Mouse (Mus musculus) subcutaneous adipose tissue, adult 2 months (tissue): ENCODE measurements around the gene Ifna12. TPM values are rescaled to one million over a fixed set of nuclear protein-coding genes. Genes with fewer than 3 reads are reported as not detected.

ENCODE experiments used
- polyA plus RNA-seq: library from polyadenylated mRNA; depleted of rRNA; stranded (reverse); fragments of >200 nt; gene quantifications from 2 replicates; pipeline ENCODE4 v1.2.3, GENCODE M21; 2012; ENCODE audit warnings: low replicate concordance; rRNA removed

The Ifna12 gene
- not detected in 2 replicates for polyA plus RNA-seq

GRCm38 (mm10) chr4:88603276-88603675, at the start of gene Ifna12:
Ifna12 (minus strand) TSS chr4:88603376.

GRCm38 (mm10) chr4:88644359-88644758, 41.2 kb upstream of the Ifna12 start, which contains the start of gene Ifna13:
Ifna13 (minus strand) TSS chr4:88644459.

DNA sequence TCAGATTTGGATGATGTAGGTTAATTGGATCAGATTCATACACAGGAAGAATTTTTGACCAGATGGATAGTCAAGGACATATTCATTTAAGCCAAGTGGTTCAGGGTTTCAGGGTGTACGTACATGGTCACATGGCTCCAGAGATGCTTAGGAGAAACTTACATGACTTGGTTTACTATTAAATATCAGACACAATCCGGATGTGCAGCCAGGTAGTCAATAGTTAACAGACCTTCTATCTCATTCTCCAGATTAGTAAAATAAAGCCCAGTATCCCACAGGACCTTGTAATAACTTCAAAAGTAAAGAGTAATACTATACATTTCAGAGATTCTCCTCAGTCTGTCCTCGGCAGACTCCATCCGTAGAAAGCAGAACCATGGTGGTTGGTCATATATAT, 31.1 kb upstream of the Ifna12 start, which contains the start of gene C87499:
TSS of gene C87499 (minus strand) at position 101 of the 400 bp plus-strand sequence.

DNA sequence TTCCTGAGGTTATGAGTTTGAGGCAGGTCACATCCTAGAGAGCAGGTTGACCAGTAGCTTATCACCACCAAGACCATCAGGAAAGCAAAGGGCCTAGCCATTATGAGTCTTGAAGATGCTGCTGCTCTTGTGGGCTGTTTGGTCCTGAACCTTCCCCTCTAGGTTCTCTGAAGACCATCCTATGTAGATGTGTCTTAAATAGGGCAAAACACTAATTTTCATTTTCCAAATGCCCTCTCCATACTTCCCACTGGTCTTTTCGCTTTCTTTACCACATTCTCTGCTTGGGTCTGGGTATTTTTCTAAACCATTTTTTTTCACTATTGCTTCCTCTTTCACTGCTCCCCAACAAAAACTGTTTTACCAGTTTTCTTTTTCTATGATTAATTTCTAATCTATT, 10.9 kb downstream of the Ifna12 start, which contains the start of gene Ifna9:
TSS of gene Ifna9 (minus strand) at position 101 of the 400 bp plus-strand sequence.

GRCm38 (mm10) chr4:88571698-88572097, 31.5 kb downstream of the Ifna12 start, which contains the start of gene Ifna14:
Ifna14 (minus strand) TSS chr4:88571798.

GRCm38 (mm10) chr4:88558145-88558544, 45.0 kb downstream of the Ifna12 start, which contains the start of gene Ifna15:
Ifna15 (minus strand) TSS chr4:88558245.

Other genes with a start within 250 kb of the Ifna12 start
- 5.2 and 6.5 TPM in 2 replicates for gene Hacd4, start 164.4 kb downstream of the Ifna12 start, polyA plus RNA-seq
- not detected in 2 replicates for gene Ifnb1, start 80.6 kb downstream of the Ifna12 start, polyA plus RNA-seq
- not detected in 2 replicates for gene Ifna15, start 45.1 kb downstream of the Ifna12 start, polyA plus RNA-seq
- gene Ifna14, start 31.6 kb downstream of the Ifna12 start, polyA plus RNA-seq, result not detected in 2 replicates
- gene Ifna9, start 11.0 kb downstream of the Ifna12 start, polyA plus RNA-seq, result not detected in 2 replicates
- gene C87499, start 31.0 kb upstream of the Ifna12 start, polyA plus RNA-seq, result not detected in 2 replicates
- not detected in 2 replicates for gene Ifna13, start 41.1 kb upstream of the Ifna12 start, polyA plus RNA-seq
- not detected in 2 replicates for gene Ifna16, start 73.5 kb upstream of the Ifna12 start, polyA plus RNA-seq
- gene Ifna2, start 80.5 kb upstream of the Ifna12 start, polyA plus RNA-seq, result not detected in 2 replicates
- not detected in 2 replicates for gene Ifnab, start 88.0 kb upstream of the Ifna12 start, polyA plus RNA-seq
- gene Gm26566, start 118.4 kb upstream of the Ifna12 start, polyA plus RNA-seq, result 0.23 and 0.35 TPM in 2 replicates
- gene Klhl9, start 119.1 kb upstream of the Ifna12 start, polyA plus RNA-seq, result 16.0 and 29.7 TPM in 2 replicates
- gene Gm13271, start 151.5 kb upstream of the Ifna12 start, polyA plus RNA-seq, result not detected in 2 replicates
- gene Gm13283, start 156.7 kb upstream of the Ifna12 start, polyA plus RNA-seq, result not detected in 2 replicates
- gene Gm13290, start 170.5 kb upstream of the Ifna12 start, polyA plus RNA-seq, result not detected in 2 replicates
- not detected in 2 replicates for gene Gm13289, start 173.5 kb upstream of the Ifna12 start, polyA plus RNA-seq
- gene Gm13272, start 176.5 kb upstream of the Ifna12 start, polyA plus RNA-seq, result not detected in 2 replicates
- 0.08 TPM in 1 of 2 replicates, not detected in the other for gene Ifnz, start 178.8 kb upstream of the Ifna12 start, polyA plus RNA-seq
- gene Gm13276, start 182.3 kb upstream of the Ifna12 start, polyA plus RNA-seq, result not detected in 2 replicates
- not detected in 2 replicates for gene Gm13277, start 185.3 kb upstream of the Ifna12 start, polyA plus RNA-seq
- not detected in 2 replicates for gene Gm13278, start 188.2 kb upstream of the Ifna12 start, polyA plus RNA-seq
- gene Gm13275, start 191.1 kb upstream of the Ifna12 start, polyA plus RNA-seq, result not detected in 2 replicates
- gene Gm13279, start 194.0 kb upstream of the Ifna12 start, polyA plus RNA-seq, result not detected in 2 replicates
- gene Gm13285, start 196.3 kb upstream of the Ifna12 start, polyA plus RNA-seq, result not detected in 2 replicates
- gene Gm13287, start 199.9 kb upstream of the Ifna12 start, polyA plus RNA-seq, result not detected in 2 replicates
- gene Gm13288, start 202.2 kb upstream of the Ifna12 start, polyA plus RNA-seq, result not detected in 2 replicates
- gene Ifna7, start 212.9 kb upstream of the Ifna12 start, polyA plus RNA-seq, result not detected in 2 replicates
- gene Ifna11, start 216.6 kb upstream of the Ifna12 start, polyA plus RNA-seq, result not detected in 2 replicates
- gene Ifna6, start 224.0 kb upstream of the Ifna12 start, polyA plus RNA-seq, result not detected in 2 replicates
- gene Ifna5, start 232.1 kb upstream of the Ifna12 start, polyA plus RNA-seq, result not detected in 2 replicates
- gene Ifna4, start 238.5 kb upstream of the Ifna12 start, polyA plus RNA-seq, result not detected in 2 replicates
- not detected in 2 replicates for gene Ifna1, start 246.7 kb upstream of the Ifna12 start, polyA plus RNA-seq